Mouse (Mus musculus): ENCODE data around the gene Ucn. TPM values are rescaled to one million over a fixed set of nuclear protein-coding genes. Genes with fewer than 3 reads are reported as not detected.

The Ucn gene
- polyA plus RNA-seq, 1 experiment: not detected

GRCm38 (mm10) chr5:31151746-31152145, 13.1 kb upstream of the Ucn start:
- no peak for TF ChIP-seq CTCF (IDR thresholded peaks at IDR 0.05; ENCODE audit: borderline replicate concordance, extremely low read depth, insufficient read depth, insufficient read length)
- no peak for TF ChIP-seq POLR2A (IDR thresholded peaks at IDR 0.05; ENCODE audit: borderline replicate concordance, extremely low read depth, insufficient read depth, insufficient read length, poor library complexity, severe bottlenecking)
- DNase-seq (ENCODE audit: low read depth): no peak

DNA sequence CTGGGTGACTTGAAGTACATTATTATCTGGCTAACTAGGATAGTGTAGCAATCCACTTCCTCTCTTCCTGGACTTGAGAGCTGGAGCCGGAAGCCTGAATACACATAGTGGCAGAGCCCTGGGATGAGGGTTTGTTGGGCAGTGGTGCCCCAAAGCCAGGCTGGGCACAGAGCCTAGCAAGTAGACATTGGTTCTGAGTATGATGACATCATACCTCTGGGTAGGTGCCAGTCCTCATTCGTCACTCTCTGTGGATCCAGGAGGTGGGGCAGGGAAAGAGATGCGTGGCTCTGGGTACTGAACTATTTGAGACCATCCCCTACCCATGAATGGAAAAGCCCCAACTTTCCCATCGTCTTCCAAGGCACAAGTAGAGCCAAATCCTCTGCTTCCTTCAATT, 11.2 kb upstream of the Ucn start:
- TF ChIP-seq CTCF (IDR thresholded peaks at IDR 0.05; ENCODE audit: borderline replicate concordance, extremely low read depth, insufficient read depth, insufficient read length): no peak
- TF ChIP-seq POLR2A (IDR thresholded peaks at IDR 0.05; ENCODE audit: borderline replicate concordance, extremely low read depth, insufficient read depth, insufficient read length, poor library complexity, severe bottlenecking): no peak
- no peak for DNase-seq (ENCODE audit: low read depth)

- DNase-seq (ENCODE audit: low read depth): no peak
- no peak for TF ChIP-seq POLR2A (IDR thresholded peaks at IDR 0.05; ENCODE audit: borderline replicate concordance, extremely low read depth, insufficient read depth, insufficient read length, poor library complexity, severe bottlenecking)
- no peak for TF ChIP-seq CTCF (IDR thresholded peaks at IDR 0.05; ENCODE audit: borderline replicate concordance, extremely low read depth, insufficient read depth, insufficient read length)
Observed at GRCm38 (mm10) chr5:31138968-31139425, 368 bp upstream of the Ucn start.

GRCm38 (mm10) chr5:31137658-31138057, 971 bp downstream of the Ucn start:
- DNase-seq (ENCODE audit: low read depth): no peak
- TF ChIP-seq CTCF (IDR thresholded peaks at IDR 0.05; ENCODE audit: borderline replicate concordance, extremely low read depth, insufficient read depth, insufficient read length): no peak
- TF ChIP-seq POLR2A (IDR thresholded peaks at IDR 0.05; ENCODE audit: borderline replicate concordance, extremely low read depth, insufficient read depth, insufficient read length, poor library complexity, severe bottlenecking): no peak

GRCm38 (mm10) chr5:31136730-31137424, 1.8 kb downstream of the Ucn start:
- no peak for TF ChIP-seq POLR2A (IDR thresholded peaks at IDR 0.05; ENCODE audit: borderline replicate concordance, extremely low read depth, insufficient read depth, insufficient read length, poor library complexity, severe bottlenecking)
- no peak for TF ChIP-seq CTCF (IDR thresholded peaks at IDR 0.05; ENCODE audit: borderline replicate concordance, extremely low read depth, insufficient read depth, insufficient read length)
- no peak for DNase-seq (ENCODE audit: low read depth)

DNA sequence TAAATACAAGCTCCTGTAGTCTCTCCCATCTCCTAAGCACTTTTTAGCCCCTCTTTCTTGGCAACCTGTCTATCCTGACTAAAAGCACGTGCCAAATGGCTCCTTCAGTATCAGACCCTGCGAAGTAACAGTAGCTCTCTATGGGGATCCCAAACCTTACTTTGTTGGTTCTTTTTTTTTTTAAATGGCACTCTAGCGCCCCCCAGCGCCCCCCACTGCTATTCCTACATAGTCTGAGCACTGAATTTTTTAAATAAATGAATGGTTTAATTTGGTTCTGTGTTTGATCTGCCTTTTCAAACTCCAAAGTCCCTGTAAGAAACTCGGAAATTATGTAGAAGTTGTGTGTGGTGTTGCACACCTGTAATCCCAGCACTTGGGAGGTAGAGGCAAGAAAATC, 12.6 kb downstream of the Ucn start:
- TF ChIP-seq POLR2A (IDR thresholded peaks at IDR 0.05; ENCODE audit: borderline replicate concordance, extremely low read depth, insufficient read depth, insufficient read length, poor library complexity, severe bottlenecking) (no peak), CTCF (IDR thresholded peaks at IDR 0.05; ENCODE audit: borderline replicate concordance, extremely low read depth, insufficient read depth, insufficient read length) (no peak)
- DNase-seq (ENCODE audit: low read depth): no peak

- DNase-seq (ENCODE audit: low read depth): no peak
- TF ChIP-seq POLR2A (IDR thresholded peaks at IDR 0.05; ENCODE audit: borderline replicate concordance, extremely low read depth, insufficient read depth, insufficient read length, poor library complexity, severe bottlenecking) (no peak), CTCF (IDR thresholded peaks at IDR 0.05; ENCODE audit: borderline replicate concordance, extremely low read depth, insufficient read depth, insufficient read length) (no peak)
Observed at GRCm38 (mm10) chr5:31123481-31123880, 15.1 kb downstream of the Ucn start.

DNA sequence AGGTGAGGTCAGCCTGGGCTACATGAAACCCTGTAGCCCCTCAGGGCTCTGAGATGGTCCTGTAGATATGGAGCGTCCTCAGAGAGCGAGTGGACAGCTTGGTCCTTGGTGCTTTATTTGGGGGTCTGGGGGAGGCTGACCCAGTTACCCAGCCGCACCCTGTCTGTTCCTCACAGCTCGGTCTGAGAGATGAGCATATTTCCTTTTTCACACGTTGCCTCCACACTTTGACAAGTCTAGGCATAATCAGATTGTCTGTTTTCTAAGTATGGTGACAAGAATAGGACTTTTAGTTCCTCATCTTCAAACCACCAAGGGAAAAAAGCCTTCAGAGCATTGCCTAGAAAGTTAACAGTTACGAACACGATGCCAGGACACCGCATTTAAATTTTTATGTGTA, 17.5 kb downstream of the Ucn start:
- no peak for DNase-seq (ENCODE audit: low read depth)
- TF ChIP-seq CTCF (IDR thresholded peaks at IDR 0.05; ENCODE audit: borderline replicate concordance, extremely low read depth, insufficient read depth, insufficient read length) (no peak), POLR2A (IDR thresholded peaks at IDR 0.05; ENCODE audit: borderline replicate concordance, extremely low read depth, insufficient read depth, insufficient read length, poor library complexity, severe bottlenecking) (no peak)

DNA sequence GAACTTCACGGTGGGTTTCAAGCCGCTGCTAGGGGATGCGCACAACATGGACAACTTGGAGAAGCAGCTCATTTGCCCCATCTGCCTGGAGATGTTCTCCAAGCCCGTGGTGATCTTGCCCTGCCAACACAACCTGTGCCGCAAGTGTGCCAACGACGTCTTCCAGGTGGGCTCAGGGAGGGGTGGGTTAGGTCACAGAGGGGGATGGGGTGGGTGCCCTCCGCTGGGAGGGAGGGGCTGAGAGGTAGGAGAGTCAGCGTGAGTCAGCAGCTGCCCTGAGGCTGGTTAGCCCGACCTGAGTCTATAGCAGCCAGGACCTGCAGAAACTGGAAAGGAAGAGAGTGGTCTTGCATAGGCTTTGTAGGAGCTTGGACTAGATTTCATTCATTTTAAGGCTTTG, 21.7 kb downstream of the Ucn start:
- TF ChIP-seq CTCF (IDR thresholded peaks at IDR 0.05; ENCODE audit: borderline replicate concordance, extremely low read depth, insufficient read depth, insufficient read length): no peak
- no peak for TF ChIP-seq POLR2A (IDR thresholded peaks at IDR 0.05; ENCODE audit: borderline replicate concordance, extremely low read depth, insufficient read depth, insufficient read length, poor library complexity, severe bottlenecking)
- DNase-seq (ENCODE audit: low read depth): no peak

DNA sequence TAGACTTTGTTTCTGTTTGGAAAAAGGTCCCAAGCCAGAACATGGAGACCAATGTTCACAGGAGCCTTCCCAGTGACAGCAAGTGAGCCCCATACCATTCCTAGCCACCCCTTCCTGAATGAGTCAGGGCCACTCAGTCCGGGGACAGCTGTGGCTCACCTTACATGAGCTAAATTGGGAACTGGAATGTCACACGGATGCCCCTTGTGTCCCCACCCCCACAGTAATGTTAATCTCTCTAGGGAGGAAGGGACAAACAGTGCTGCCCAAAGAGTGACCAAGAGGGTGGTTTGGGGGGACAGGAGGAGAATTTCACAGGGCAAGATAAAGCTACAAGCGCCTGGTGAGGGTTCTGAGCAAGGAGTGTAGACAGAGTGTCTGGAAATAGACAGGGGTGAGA, 22.3 kb downstream of the Ucn start, which contains the start of gene Trim54:
Gene Trim54, plus strand, starts transcription at position 359 of the 400 bp plus-strand sequence.
- no peak for TF ChIP-seq CTCF (IDR thresholded peaks at IDR 0.05; ENCODE audit: borderline replicate concordance, extremely low read depth, insufficient read depth, insufficient read length)
- TF ChIP-seq POLR2A (IDR thresholded peaks at IDR 0.05; ENCODE audit: borderline replicate concordance, extremely low read depth, insufficient read depth, insufficient read length, poor library complexity, severe bottlenecking): no peak

GRCm38 (mm10) chr5:31110781-31111180, 27.8 kb downstream of the Ucn start:
- peak; percentile 21 for DNase-seq (ENCODE audit: low read depth)
- TF ChIP-seq CTCF (IDR thresholded peaks at IDR 0.05; ENCODE audit: borderline replicate concordance, extremely low read depth, insufficient read depth, insufficient read length) (peak; percentile 41; the same call in 1 of the 2 replicates), POLR2A (IDR thresholded peaks at IDR 0.05; ENCODE audit: borderline replicate concordance, extremely low read depth, insufficient read depth, insufficient read length, poor library complexity, severe bottlenecking) (no peak)

More for the DNA sequence above, 22.3 kb downstream of the Ucn start, which contains the start of gene Trim54:
- DNase-seq (ENCODE audit: low read depth): no peak

- no peak for DNase-seq (ENCODE audit: low read depth)
- TF ChIP-seq CTCF (IDR thresholded peaks at IDR 0.05; ENCODE audit: borderline replicate concordance, extremely low read depth, insufficient read depth, insufficient read length): no peak
Observed at GRCm38 (mm10) chr5:31108000-31108490, 30.6 kb downstream of the Ucn start, which contains the start of gene Slc30a3. Gene Slc30a3 (minus strand): TSS chr5:31108237.

Data from brain, embryonic 14.5 days (tissue).